Mouse (Mus musculus) frontal cortex, postnatal 10 days (tissue): ENCODE results near the gene Gm45194.

Source experiments
- DNase-seq, 2 experiments: peaks; one replicate each; pipeline ENCODE4 v3.0.0; 2022; ENCODE audit warnings: low spot score in 2 of 2, mixed read lengths in 1 of 2

Gene Gm45194

GRCm38 (mm10) chrX:111891089-111891488 lies at the start of gene Gm45194:
Gm45194 (plus strand) TSS chrX:111891389.
- DNase-seq, result no peak

- no peak for DNase-seq
These were observed 35.3 kb upstream of the Gm45194 start for GRCm38 (mm10) chrX:111855878-111856277.

- DNase-seq, result no peak
These were observed 9.9 kb upstream of the Gm45194 start for GRCm38 (mm10) chrX:111881251-111881650.

GRCm38 (mm10) chrX:111894321-111895050 lies 3.3 kb downstream of the Gm45194 start:
- DNase-seq, result peak in 1 of 2 experiments; percentile 6

- DNase-seq, result peak in 1 of 2 experiments; percentile 4
These were observed 4.0 kb downstream of the Gm45194 start for GRCm38 (mm10) chrX:111895084-111895779.

GRCm38 (mm10) chrX:111917422-111917821 lies 26.2 kb downstream of the Gm45194 start:
- no peak for DNase-seq

- DNase-seq, result no peak
These were observed 69.7 kb downstream of the Gm45194 start for GRCm38 (mm10) chrX:111960909-111961308.

- DNase-seq, result no peak
These were observed 108.5 kb downstream of the Gm45194 start for GRCm38 (mm10) chrX:111999661-112000060.

GRCm38 (mm10) chrX:112010707-112011106 lies 119.5 kb downstream of the Gm45194 start, which contains the start of gene Tex16:
Tex16 (plus strand) TSS chrX:112011007.
- no peak for DNase-seq

- DNase-seq, result no peak
These were observed 347.6 kb downstream of the Gm45194 start, which contains the start of gene 4933403O08Rik for GRCm38 (mm10) chrX:112238749-112239148. 4933403O08Rik (plus strand) TSS chrX:112239049.

- DNase-seq, result no peak
These were observed 351.7 kb downstream of the Gm45194 start for GRCm38 (mm10) chrX:112242916-112243315.

GRCm38 (mm10) chrX:112255513-112255912 lies 364.3 kb downstream of the Gm45194 start:
- DNase-seq, result peak in 1 of 2 experiments; percentile 12

GRCm38 (mm10) chrX:112273550-112273949 lies 382.4 kb downstream of the Gm45194 start:
- DNase-seq, result no peak
